Mouse (Mus musculus): Measurements from ENCODE around the gene 1700025G04Rik. TPM values are rescaled to one million over a fixed set of nuclear protein-coding genes. Genes with fewer than 3 reads are reported as not detected.

1700025G04Rik gene
- polyA plus RNA-seq, 1 experiment: 0.01 TPM

DNA sequence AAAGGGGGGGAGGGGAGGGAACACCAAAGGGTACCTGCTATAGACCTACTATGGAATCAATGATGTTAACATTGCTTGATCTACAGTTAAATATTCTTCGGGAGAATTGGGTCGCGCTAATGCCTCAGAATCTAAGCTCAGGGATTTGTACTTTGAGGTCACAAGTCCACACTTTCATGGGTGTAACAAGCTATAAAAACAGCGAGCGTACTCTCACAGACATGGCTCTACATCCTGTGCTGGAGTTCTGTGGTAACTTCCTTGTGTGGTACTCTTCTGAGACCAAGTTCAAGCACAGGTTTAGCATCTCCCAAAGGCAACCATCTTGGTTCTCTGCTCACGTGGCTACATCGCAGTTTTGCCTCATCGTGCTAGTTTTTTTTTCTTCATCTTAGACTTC lies 227.8 kb downstream of the 1700025G04Rik start:
- Histone ChIP-seq H3K4me3 (replicated peaks) (no peak overlapping the region), H3K9me3 (ENCODE audit: control insufficient read depth, low read length) (no peaks in the 10 kb centered on the region), H3K36me3 (ENCODE audit: control insufficient read depth) (no peaks in the 10 kb centered on the region), H3K4me1 (ENCODE audit: control insufficient read depth) (no peaks in the 10 kb centered on the region), H3K27me3 (ENCODE audit: control insufficient read depth) (no peaks in the 10 kb centered on the region)
- no peak for TF ChIP-seq TAL1 (IDR thresholded peaks at IDR 0.05; ENCODE audit: low read length)
- no peak for TF ChIP-seq GATA1 (IDR thresholded peaks at IDR 0.05; ENCODE audit: low read length)

DNA sequence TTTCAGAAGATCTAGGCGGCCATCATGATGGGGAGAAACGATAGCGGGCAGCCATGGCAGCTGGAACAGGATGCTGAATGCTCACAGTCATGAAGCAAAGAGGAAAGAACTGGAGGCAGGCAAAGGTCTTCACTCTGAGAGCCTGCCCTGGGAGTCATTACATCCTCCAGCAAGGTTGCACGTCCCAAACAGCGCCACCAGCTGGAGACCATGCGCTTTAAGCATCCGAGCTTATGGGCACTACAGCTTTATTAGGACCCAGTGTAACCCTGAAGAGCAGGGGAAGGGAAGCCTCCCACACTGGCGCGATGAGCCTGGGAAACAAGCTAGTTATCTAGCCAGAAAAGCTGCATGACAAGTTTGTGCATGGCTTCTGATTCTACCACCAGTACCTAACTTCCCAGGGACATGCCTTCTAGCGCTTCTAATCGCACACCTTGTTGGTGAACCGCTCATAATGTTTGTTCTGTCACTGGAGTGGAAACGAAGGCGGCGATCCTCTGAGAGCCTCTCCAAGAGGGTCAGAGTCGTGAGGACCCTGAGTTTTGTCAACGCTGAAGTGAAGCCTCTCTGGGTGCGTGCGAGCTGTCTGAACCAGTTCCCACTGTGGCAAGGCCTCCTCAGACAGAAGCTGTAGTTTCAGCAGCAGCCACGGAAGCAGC lies 228.5 kb downstream of the 1700025G04Rik start:
- Histone ChIP-seq H3K4me1 (ENCODE audit: control insufficient read depth) (no peaks in the 10 kb centered on the region), H3K9me3 (ENCODE audit: control insufficient read depth, low read length) (no peaks in the 10 kb centered on the region)

DNA sequence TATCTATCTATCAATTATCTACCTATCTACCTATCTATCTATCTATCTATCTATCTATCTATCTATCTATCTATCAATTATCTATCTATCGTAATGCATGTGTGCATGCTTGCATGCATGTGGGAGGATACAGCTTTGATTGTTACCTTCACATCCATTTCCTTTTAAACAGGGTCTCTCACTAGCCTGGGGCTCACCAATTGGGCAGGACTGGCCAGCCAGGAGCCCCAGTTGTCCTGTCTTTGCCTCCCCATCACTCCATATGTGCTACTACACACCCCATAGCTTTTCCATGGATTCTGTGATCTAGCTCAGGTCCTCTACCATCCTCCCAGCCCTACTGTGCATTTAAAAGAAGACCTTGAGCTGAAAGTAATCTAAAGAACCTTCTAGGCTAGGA lies 231.5 kb downstream of the 1700025G04Rik start:
- no peaks in the 10 kb centered on the region for H3K4me1 ChIP-seq (ENCODE audit: control insufficient read depth)
- H3K4me3 ChIP-seq (replicated peaks): no peak overlapping the region
- no peaks in the 10 kb centered on the region for H3K36me3 ChIP-seq (ENCODE audit: control insufficient read depth)
- H3K27me3 ChIP-seq (ENCODE audit: control insufficient read depth): no peaks in the 10 kb centered on the region
- no peaks in the 10 kb centered on the region for H3K9me3 ChIP-seq (ENCODE audit: control insufficient read depth, low read length)
- TF ChIP-seq GATA1 (IDR thresholded peaks at IDR 0.05; ENCODE audit: low read length) (no peak), TAL1 (IDR thresholded peaks at IDR 0.05; ENCODE audit: low read length) (no peak)

More for the DNA sequence above, 228.5 kb downstream of the 1700025G04Rik start:
- H3K4me3 ChIP-seq (replicated peaks): no peak overlapping the region
- no peak for TF ChIP-seq GATA1 (IDR thresholded peaks at IDR 0.05; ENCODE audit: low read length)
- TF ChIP-seq TAL1 (IDR thresholded peaks at IDR 0.05; ENCODE audit: low read length): no peak
- H3K27me3 ChIP-seq (ENCODE audit: control insufficient read depth): no peaks in the 10 kb centered on the region
- no peaks in the 10 kb centered on the region for H3K36me3 ChIP-seq (ENCODE audit: control insufficient read depth)

DNA sequence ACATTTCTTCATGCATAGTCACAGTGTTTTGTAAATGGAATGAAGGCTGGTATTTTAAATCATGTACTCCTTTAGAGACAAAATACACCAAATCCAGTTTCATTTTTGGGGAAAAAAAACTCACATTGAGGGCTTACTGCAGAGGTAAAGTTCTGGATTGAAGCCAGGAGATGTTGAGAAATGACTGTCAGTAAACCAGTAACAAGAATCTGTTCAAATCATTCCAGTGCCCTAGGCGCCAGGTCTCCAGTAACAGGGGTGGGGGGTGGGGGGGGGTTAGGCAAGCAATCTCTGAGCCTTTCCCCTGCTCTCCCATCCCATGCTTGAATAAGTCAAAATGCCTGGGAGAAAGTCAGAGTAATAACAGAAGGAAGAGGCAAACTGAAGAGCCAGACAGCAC lies 234.4 kb downstream of the 1700025G04Rik start:
- no peak for TF ChIP-seq GATA1 (IDR thresholded peaks at IDR 0.05; ENCODE audit: low read length)
- TF ChIP-seq TAL1 (IDR thresholded peaks at IDR 0.05; ENCODE audit: low read length): no peak
- Histone ChIP-seq H3K4me1 (ENCODE audit: control insufficient read depth) (no peaks in the 10 kb centered on the region), H3K36me3 (ENCODE audit: control insufficient read depth) (no peaks in the 10 kb centered on the region), H3K9me3 (ENCODE audit: control insufficient read depth, low read length) (no peaks in the 10 kb centered on the region), H3K27me3 (ENCODE audit: control insufficient read depth) (no peaks in the 10 kb centered on the region), H3K4me3 (replicated peaks) (no peak overlapping the region)

DNA sequence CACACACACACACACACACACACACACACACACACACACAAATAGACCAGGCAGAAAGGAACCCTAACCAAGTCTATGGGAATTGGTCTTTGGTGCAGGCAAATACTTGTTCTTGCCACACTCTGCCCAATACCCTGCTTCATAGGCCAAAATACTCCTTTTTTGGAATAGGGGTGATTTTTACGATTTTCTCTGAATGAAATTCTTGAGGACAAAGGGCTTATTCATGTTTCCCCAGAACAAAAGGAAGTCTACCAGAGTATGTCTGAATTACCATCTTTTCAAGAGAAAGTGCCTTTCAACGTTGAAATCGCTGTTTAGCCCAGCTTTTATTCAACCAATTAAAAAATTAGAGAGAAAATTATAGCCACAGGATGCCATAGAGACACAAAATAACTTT lies 237.9 kb downstream of the 1700025G04Rik start:
- no peak for TF ChIP-seq GATA1 (IDR thresholded peaks at IDR 0.05; ENCODE audit: low read length)
- TF ChIP-seq TAL1 (IDR thresholded peaks at IDR 0.05; ENCODE audit: low read length): no peak
- Histone ChIP-seq H3K4me1 (ENCODE audit: control insufficient read depth) (no peaks in the 10 kb centered on the region), H3K36me3 (ENCODE audit: control insufficient read depth) (no peaks in the 10 kb centered on the region), H3K27me3 (ENCODE audit: control insufficient read depth) (no peaks in the 10 kb centered on the region), H3K9me3 (ENCODE audit: control insufficient read depth, low read length) (no peaks in the 10 kb centered on the region; the same call in 1 of the 2 replicates), H3K4me3 (replicated peaks) (no peak overlapping the region)

DNA sequence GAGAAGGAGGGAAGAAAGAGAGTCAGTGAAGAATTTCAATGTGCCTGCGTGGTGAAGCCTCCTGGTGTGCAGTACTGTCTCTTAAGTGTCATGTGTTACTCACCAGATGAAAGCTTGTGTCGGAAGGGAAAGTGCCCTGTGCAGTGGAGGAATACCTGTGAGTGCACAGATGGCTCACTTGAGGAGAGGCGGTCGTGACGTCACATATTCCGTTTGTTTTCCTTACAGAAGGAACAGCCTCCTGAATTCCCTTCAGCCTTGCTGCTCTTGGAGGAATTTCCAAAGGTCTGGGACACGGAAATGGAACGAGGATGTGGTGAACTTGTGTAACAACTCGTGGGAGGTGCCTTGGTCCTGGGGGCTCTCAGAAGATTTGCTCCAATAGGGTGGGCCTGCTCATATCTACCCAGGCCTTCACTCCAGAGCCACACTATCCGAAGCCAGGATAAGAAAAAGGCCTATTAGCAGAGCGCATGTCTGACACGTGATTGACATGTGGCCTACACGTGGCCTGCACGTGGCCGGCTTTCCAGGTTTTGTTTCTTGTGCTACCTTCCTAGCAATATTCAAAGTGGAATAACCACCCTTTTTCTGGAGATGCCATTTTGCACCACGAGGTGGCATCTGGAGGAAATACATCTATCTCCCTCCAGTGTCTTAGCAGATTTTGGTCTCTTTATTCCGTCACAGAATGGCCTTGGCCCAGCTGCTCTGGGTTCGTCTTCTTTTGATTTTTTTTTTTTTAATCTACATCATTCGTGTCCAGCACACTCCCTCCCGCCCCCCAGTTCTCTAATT lies 238.7 kb downstream of the 1700025G04Rik start:
- H3K4me3 ChIP-seq (replicated peaks): no peak overlapping the region
- H3K9me3 ChIP-seq (ENCODE audit: control insufficient read depth, low read length): no peaks in the 10 kb centered on the region; the same call in 1 of the 2 replicates
- no peaks in the 10 kb centered on the region for H3K27me3 ChIP-seq (ENCODE audit: control insufficient read depth)
- H3K36me3 ChIP-seq (ENCODE audit: control insufficient read depth): no peaks in the 10 kb centered on the region
- H3K4me1 ChIP-seq (ENCODE audit: control insufficient read depth): no peaks in the 10 kb centered on the region
- TF ChIP-seq GATA1 (IDR thresholded peaks at IDR 0.05; ENCODE audit: low read length) (no peak), TAL1 (IDR thresholded peaks at IDR 0.05; ENCODE audit: low read length) (no peak)

DNA sequence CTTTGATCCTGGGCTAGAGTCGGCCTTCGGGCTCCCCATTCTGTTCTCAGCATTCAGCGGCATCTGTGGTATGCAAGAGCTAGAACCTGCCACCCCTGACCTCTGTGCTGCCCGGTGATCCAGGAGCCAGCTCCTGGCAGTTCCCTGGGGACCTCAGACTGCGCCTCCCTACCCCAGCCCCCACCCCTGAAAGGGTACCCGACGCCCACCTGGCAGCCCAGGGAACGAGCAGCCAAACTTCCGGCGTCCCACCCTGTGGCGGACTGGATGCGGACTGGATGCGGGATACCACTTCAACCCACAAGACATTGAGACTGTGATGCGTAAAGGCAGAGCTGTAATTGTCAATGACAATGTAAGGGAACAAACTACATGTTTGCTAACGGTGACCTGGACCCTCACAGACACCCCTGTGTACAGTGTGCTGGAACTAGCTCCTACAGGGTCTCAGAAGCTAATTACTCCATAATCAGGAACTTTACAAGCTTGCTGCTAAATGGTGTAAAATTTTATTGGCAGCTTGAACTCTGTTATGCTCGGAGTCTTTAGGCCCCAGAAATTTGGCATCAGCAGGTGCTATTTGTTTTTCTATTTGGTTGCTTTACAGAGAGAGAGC lies 239.8 kb downstream of the 1700025G04Rik start:
- Histone ChIP-seq H3K4me3 (replicated peaks) (no peak overlapping the region), H3K4me1 (ENCODE audit: control insufficient read depth) (no peaks in the 10 kb centered on the region), H3K9me3 (ENCODE audit: control insufficient read depth, low read length) (no peaks in the 10 kb centered on the region; the same call in 1 of the 2 replicates), H3K27me3 (ENCODE audit: control insufficient read depth) (no peaks in the 10 kb centered on the region), H3K36me3 (ENCODE audit: control insufficient read depth) (no peaks in the 10 kb centered on the region)
- TF ChIP-seq TAL1 (IDR thresholded peaks at IDR 0.05; ENCODE audit: low read length) (no peak), GATA1 (IDR thresholded peaks at IDR 0.05; ENCODE audit: low read length) (no peak)

DNA sequence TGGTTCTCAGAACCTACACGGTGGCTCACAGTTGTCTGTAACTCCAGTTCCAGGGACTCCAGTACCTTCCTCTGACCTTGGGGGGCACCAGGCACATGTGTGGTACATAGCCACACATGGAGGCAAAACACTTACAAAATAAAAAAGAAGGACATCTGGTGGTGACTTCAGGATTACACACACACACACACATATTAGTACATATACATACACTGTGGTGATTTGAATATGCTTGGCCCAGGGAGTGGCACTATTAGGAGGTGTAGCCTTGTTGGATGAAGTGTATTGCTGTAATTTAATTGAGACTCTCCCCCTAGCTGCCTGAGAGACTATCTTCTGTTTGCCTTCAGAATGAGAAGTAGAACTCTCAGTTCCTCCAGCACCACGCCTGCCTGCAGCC lies 241.6 kb downstream of the 1700025G04Rik start:
- TF ChIP-seq GATA1 (IDR thresholded peaks at IDR 0.05; ENCODE audit: low read length) (no peak), TAL1 (IDR thresholded peaks at IDR 0.05; ENCODE audit: low read length) (no peak)
- Histone ChIP-seq H3K4me1 (ENCODE audit: control insufficient read depth) (no peaks in the 10 kb centered on the region), H3K36me3 (ENCODE audit: control insufficient read depth) (no peaks in the 10 kb centered on the region), H3K9me3 (ENCODE audit: control insufficient read depth, low read length) (no peaks in the 10 kb centered on the region; the same call in 1 of the 2 replicates), H3K4me3 (replicated peaks) (no peak overlapping the region), H3K27me3 (ENCODE audit: control insufficient read depth) (no peaks in the 10 kb centered on the region)
